Mouse (Mus musculus): ENCODE data around the gene Zdhhc19.

GRCm38 (mm10) chr16:32484431-32484871, 11.6 kb upstream of the Zdhhc19 start:
- no peak for TF ChIP-seq CTCF (IDR thresholded peaks at IDR 0.05 in 2 of 3, conservative IDR thresholded peaks at IDR 0.05 in 1 of 3; ENCODE audit: control insufficient read depth in 1 of 3, insufficient read depth in 1 of 3, low read depth in 2 of 3, low read length in 3 of 3, poor library complexity in 1 of 3, severe bottlenecking in 1 of 3)
- no peak for TF ChIP-seq MYC (IDR thresholded peaks at IDR 0.05; ENCODE audit: low read depth, low read length)
- TF ChIP-seq JUND (IDR thresholded peaks at IDR 0.05; ENCODE audit: low read depth, low read length): no peak
- no peak for TF ChIP-seq EP300 (IDR thresholded peaks at IDR 0.05; ENCODE audit: low read depth in 1 of 2, low read length in 2 of 2)
- TF ChIP-seq POLR2A (IDR thresholded peaks at IDR 0.05; ENCODE audit: control insufficient read depth in 1 of 2, insufficient read depth in 1 of 2, low read depth in 1 of 2, low read length in 2 of 2, poor library complexity in 1 of 2): no peak

All from MEL (cell line).